ENCODE assay signal across 8 mouse cellular contexts in genomic region chr7:142577806-142578423, GRCm38 (mm10). TPM values are rescaled to one million over a fixed set of nuclear protein-coding genes. Genes with fewer than 3 reads are reported as not detected.
A peak's percentile ranks its signal among the peaks of the same experiment; 100 is the strongest.
DNase-seq lines count a peak whose midpoint lies in the region; ATAC-seq and TF ChIP-seq lines count a peak whose summit lies in the region.

No protein-coding gene starts in this region.

- no peak for TF ChIP-seq CTCF in forebrain, postnatal 0 days (IDR thresholded peaks at IDR 0.05; ENCODE audit: low read depth)

- H3K4me3 ChIP-seq in forebrain, postnatal 0 days (ENCODE audit: low read depth, low read length): peak overlapping the region; percentile 5
- peak overlapping the region; percentile 59 for H3K4me3 ChIP-seq in limb, embryonic 13.5 days
- H3K4me3 ChIP-seq in neural tube, embryonic 15.5 days (replicated peaks): peak overlapping the region; percentile 17

- no peaks in the 10 kb centered on the region for H3K27me3 ChIP-seq in forebrain, postnatal 0 days (ENCODE audit: insufficient read depth, low read length)
- no peaks in the 10 kb centered on the region for H3K27me3 ChIP-seq in limb, embryonic 13.5 days
- no peaks in the 10 kb centered on the region for H3K27me3 ChIP-seq in neural tube, embryonic 15.5 days (replicated peaks)

- peak overlapping the region; percentile 32 for H3K4me2 ChIP-seq in forebrain, postnatal 0 days (ENCODE audit: low read depth)
- peak overlapping the region; percentile 65 for H3K4me2 ChIP-seq in limb, embryonic 13.5 days (replicated peaks)
- H3K4me2 ChIP-seq in neural tube, embryonic 15.5 days: peak overlapping the region; percentile 43

- H3K27ac ChIP-seq in forebrain, postnatal 0 days (ENCODE audit: low read depth, low read length): no peak overlapping the region
- peak overlapping the region; percentile 98 for H3K27ac ChIP-seq in limb, embryonic 13.5 days
- H3K27ac ChIP-seq in neural tube, embryonic 15.5 days (replicated peaks): no peak overlapping the region

- DNase-seq in cerebellum, adult 9-11 months: peak; percentile 52
- no peak for DNase-seq in cerebellum, postnatal 4 days (ENCODE audit: low spot score in 2 of 2)
- DNase-seq in Muller cell, postnatal 12 days (ENCODE audit: inconsistent ontology term): peak; percentile 64
- DNase-seq in forebrain, postnatal 0 days: no peak
- DNase-seq in frontal cortex, postnatal 10 days (ENCODE audit: low spot score in 2 of 2): no peak
- DNase-seq in urinary bladder, adult 18-20 months (ENCODE audit: low spot score in 2 of 2): no peak

- no peaks in the 10 kb centered on the region for H3K9me3 ChIP-seq in forebrain, postnatal 0 days (ENCODE audit: low read length)
- peaks cover 34% of the 10 kb centered on the region for H3K9me3 ChIP-seq in limb, embryonic 13.5 days
- peaks cover 3% of the 10 kb centered on the region; the same call in 1 of the 2 replicates for H3K9me3 ChIP-seq in neural tube, embryonic 15.5 days (replicated peaks)

- H3K36me3 ChIP-seq in forebrain, postnatal 0 days (ENCODE audit: insufficient read depth): no peaks in the 10 kb centered on the region
- H3K36me3 ChIP-seq in limb, embryonic 13.5 days: no peaks in the 10 kb centered on the region
- H3K36me3 ChIP-seq in neural tube, embryonic 15.5 days: no peaks in the 10 kb centered on the region

- no peaks in the 10 kb centered on the region for H3K4me1 ChIP-seq in forebrain, postnatal 0 days (ENCODE audit: insufficient read depth)
- H3K4me1 ChIP-seq in limb, embryonic 13.5 days: peaks cover 55% of the 10 kb centered on the region
- H3K4me1 ChIP-seq in neural tube, embryonic 15.5 days: peaks cover 12% of the 10 kb centered on the region

- WGBS in forebrain, postnatal 0 days: 38% methylated on average over 26 of the region's 26 CpGs
- 54% methylated on average over 25 of the region's 26 CpGs for WGBS in limb, embryonic 13.5 days
- 41% methylated on average over 26 of the region's 26 CpGs for WGBS in neural tube, embryonic 15.5 days

- no peak overlapping the region for H3K9ac ChIP-seq in forebrain, postnatal 0 days
- H3K9ac ChIP-seq in limb, embryonic 13.5 days: peak overlapping the region; percentile 92
- H3K9ac ChIP-seq in neural tube, embryonic 15.5 days (replicated peaks): 0 out of 2 replicates have a peak overlapping the region, but pooled peaks have one; percentile 7

- ATAC-seq in forebrain, postnatal 0 days: 0 out of 2 replicates have a peak, but pooled peaks have one; percentile 19
- ATAC-seq in limb, embryonic 13.5 days (ENCODE audit: low FRiP score, low read depth): peak; percentile 67
- ATAC-seq in neural tube, embryonic 15.5 days (ENCODE audit: low FRiP score): no peak

RNA-seq across cellular contexts. Expression of gene Mrpl23, which starts 45.4 kb away (rescaled TPM):
- total RNA-seq in forebrain, postnatal 0 days (2014; rRNA removed): 44.8 and 73.5 TPM in 2 replicates
- polyA plus RNA-seq in forebrain, postnatal 0 days (2015; fragmentation: Nextera tagmentation; extraction: Ambion mirVana): 25.5 and 27.9 TPM in 2 replicates
- 27.3 and 35.1 TPM in 2 replicates for polyA plus RNA-seq in limb, embryonic 13.5 days (2015; fragmentation: Nextera tagmentation; extraction: Ambion mirVana)
- 21.0 and 27.9 TPM in 2 replicates for polyA plus RNA-seq in neural tube, embryonic 15.5 days (2015; fragmentation: Nextera tagmentation; extraction: Ambion mirVana)

Comparison
In these comparisons a context has a peak if more than half of its experiments do, and no peak if none do; other contexts are left out.
1. DNase-seq: peak in cerebellum, adult 9-11 months (single experiment) and Muller cell, postnatal 12 days (single experiment); none in cerebellum, postnatal 4 days (0 of 2), forebrain, postnatal 0 days (single experiment), frontal cortex, postnatal 10 days (0 of 2) and urinary bladder, adult 18-20 months (0 of 2).
2. H3K4me3 ChIP-seq: peak in every context shown above with its lines; median percentile 59 in limb, embryonic 13.5 days; 17 in neural tube, embryonic 15.5 days; 5 in forebrain, postnatal 0 days.
3. Peak in every context shown above with its lines, with median percentiles within 50 percentile points of each other: H3K4me2 ChIP-seq.